Mouse (Mus musculus) heart, postnatal 0 days (tissue): Measurements from ENCODE around the gene Rasgrf1.

Experiments
- CTCF ChIP-seq: IDR thresholded peaks from 2 replicates; pipeline ENCODE4 v1.5.1; 2016; ENCODE audit warnings: antibody characterized with exemption, control low read depth, low read depth
- EP300 ChIP-seq: IDR thresholded peaks from 2 replicates; pipeline ENCODE4 v1.6.1; 2016; ENCODE audit warnings: antibody characterized with exemption, low read depth

DNA sequence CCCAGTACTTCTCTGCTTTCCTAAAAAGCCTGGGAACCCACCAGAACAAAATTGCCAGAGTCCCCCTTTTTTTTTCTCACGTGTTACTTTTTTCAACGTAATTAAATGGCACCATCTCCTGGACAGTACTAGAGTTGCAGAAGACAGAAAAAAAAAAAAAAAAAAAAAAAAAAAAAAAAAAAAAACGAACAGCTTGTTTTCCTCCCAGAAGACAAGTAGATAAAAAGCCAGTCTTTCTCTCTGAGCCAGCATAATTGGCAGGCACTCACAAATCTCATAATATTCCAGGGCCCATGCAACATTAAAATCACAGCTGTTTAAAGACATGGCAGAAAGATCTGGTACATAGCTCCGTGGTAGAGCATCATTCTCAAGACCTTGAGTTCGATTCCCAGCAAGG, 64.1 kb downstream of the Rasgrf1 start:
- TF ChIP-seq CTCF, result peak; percentile 41
- TF ChIP-seq EP300, result no peak
